Mouse (Mus musculus) heart, embryonic 11.5 days (tissue): ENCODE results near the gene Sept1. TPM values are rescaled to one million over a fixed set of nuclear protein-coding genes. Genes with fewer than 3 reads are reported as not detected.

Source experiments
- ATAC-seq: fragments of 200-750 bp; cut with Nextera tagmentation; replicated peaks from 2 replicates; pipeline ENCODE4 v1.8.0; 2017; ENCODE audit warnings: moderate library complexity; ENCODE audit not compliant: insufficient number of reproducible peaks, low FRiP score, low TSS enrichment
- H3K27ac ChIP-seq: fragments of 300-500 bp; sonication (generic); 2 replicates; pipeline ENCODE4 v1.5.1; 2014; ENCODE audit warnings: mild to moderate bottlenecking, low read depth, low read length
- H3K27me3 ChIP-seq: fragments of 300-500 bp; sonication (generic); 2 replicates; pipeline ENCODE4 v1.6.1; 2014; ENCODE audit warnings: mild to moderate bottlenecking, low read length, mixed read lengths; ENCODE audit not compliant: control insufficient read depth, insufficient read depth
- H3K36me3 ChIP-seq: fragments of 300-500 bp; sonication (generic); 2 replicates; pipeline ENCODE4 v1.6.1; 2014; ENCODE audit warnings: mild to moderate bottlenecking, low read length, moderate library complexity, mixed read lengths; ENCODE audit not compliant: control insufficient read depth, insufficient read depth
- H3K4me1 ChIP-seq: fragments of 300-500 bp; sonication (generic); 2 replicates; pipeline ENCODE4 v1.6.1; 2014; ENCODE audit warnings: low read length; ENCODE audit not compliant: control insufficient read depth, insufficient read depth
- H3K4me2 ChIP-seq: fragments of 300-500 bp; sonication (generic); 2 replicates; pipeline ENCODE4 v1.6.1; 2014; ENCODE audit warnings: mild to moderate bottlenecking, moderate library complexity
- H3K4me3 ChIP-seq: fragments of 300-500 bp; sonication (generic); 2 replicates; pipeline ENCODE4 v1.5.1; 2014; ENCODE audit warnings: low read depth, low read length
- H3K9ac ChIP-seq: fragments of 300-500 bp; sonication (generic); 2 replicates; pipeline ENCODE4 v1.6.1; 2014; ENCODE audit warnings: mild to moderate bottlenecking, low read depth, low read length, moderate library complexity
- H3K9me3 ChIP-seq: fragments of 300-500 bp; sonication (generic); replicated peaks from 2 replicates; pipeline ENCODE4 v1.6.1; 2016; ENCODE audit warnings: low read length; ENCODE audit not compliant: control insufficient read depth
- WGBS: fragments of 180-500 bp; shearing (Covaris S2); extraction: QIAGEN DNeasy Blood & Tissue Kit; methylation state at CpG from one replicate; pipeline ENCODE4 v1.1.7; 2014; ENCODE audit not compliant: insufficient replicate concordance; 5-methylcytosine and 5-hydroxymethylcytosine counted together
- polyA plus RNA-seq: library from polyadenylated mRNA; unstranded; fragments of >200 nt; fragmentation: Nextera tagmentation; extraction: Ambion mirVana; gene quantifications from 2 replicates; pipeline ENCODE4 v1.2.1, GENCODE M21; 2014

The Sept1 gene
- polyA plus RNA-seq, 1 experiment from 2014 or later, result 23.1 TPM

- Histone ChIP-seq H3K9ac (no peak overlapping the region), H3K4me1 (0 out of 2 replicates have a peak, but pooled peaks cover 4% of the 10 kb centered on the region), H3K9me3 (no peaks in the 10 kb centered on the region), H3K4me3 (no peak overlapping the region), H3K27me3 (no peaks in the 10 kb centered on the region), H3K36me3 (no peaks in the 10 kb centered on the region), H3K27ac (0 out of 2 replicates have a peak overlapping the region, but pooled peaks have one; percentile 50), H3K4me2 (no peak overlapping the region)
- WGBS, result 65% methylated on average over 11 of the region's 11 CpGs
- peak; percentile 60; the same call in 1 of the 2 replicates for ATAC-seq
Measured at GRCm38 (mm10) chr7:127225147-127225995, 7.6 kb downstream of the Sept1 start.

GRCm38 (mm10) chr7:127224616-127225015 is 8.3 kb downstream of the Sept1 start:
- H3K27ac ChIP-seq, result no peak overlapping the region
- no peak overlapping the region for H3K4me3 ChIP-seq
- H3K36me3 ChIP-seq, result no peaks in the 10 kb centered on the region
- no peaks in the 10 kb centered on the region for H3K27me3 ChIP-seq
- no peak overlapping the region for H3K9ac ChIP-seq
- 89% methylated on average over 6 of the region's 6 CpGs for WGBS
- H3K9me3 ChIP-seq, result no peaks in the 10 kb centered on the region
- no peaks in the 10 kb centered on the region for H3K4me1 ChIP-seq
- no peak overlapping the region for H3K4me2 ChIP-seq
- no peak for ATAC-seq

- Histone ChIP-seq H3K4me1 (no peaks in the 10 kb centered on the region), H3K27me3 (no peaks in the 10 kb centered on the region), H3K27ac (no peak overlapping the region), H3K4me2 (no peak overlapping the region), H3K9me3 (no peaks in the 10 kb centered on the region), H3K9ac (no peak overlapping the region), H3K36me3 (no peaks in the 10 kb centered on the region), H3K4me3 (no peak overlapping the region)
- 81% methylated on average over 6 of the region's 6 CpGs for WGBS
- ATAC-seq, result no peak
Measured at GRCm38 (mm10) chr7:127223515-127224478, 9.1 kb downstream of the Sept1 start.

GRCm38 (mm10) chr7:127223106-127223505 is 9.8 kb downstream of the Sept1 start:
- Histone ChIP-seq H3K36me3 (no peaks in the 10 kb centered on the region), H3K27ac (no peak overlapping the region), H3K4me3 (no peak overlapping the region), H3K27me3 (no peaks in the 10 kb centered on the region), H3K9ac (no peak overlapping the region), H3K4me2 (no peak overlapping the region), H3K4me1 (no peaks in the 10 kb centered on the region), H3K9me3 (no peaks in the 10 kb centered on the region)
- no peak for ATAC-seq
- 89% methylated on average over 3 of the region's 3 CpGs for WGBS

- peaks cover 11% of the 10 kb centered on the region for H3K4me1 ChIP-seq
- 74% methylated on average over 6 of the region's 6 CpGs for WGBS
- no peak overlapping the region for H3K27ac ChIP-seq
- no peaks in the 10 kb centered on the region for H3K9me3 ChIP-seq
- H3K4me2 ChIP-seq, result no peak overlapping the region
- H3K4me3 ChIP-seq, result no peak overlapping the region
- no peak for ATAC-seq
- no peak overlapping the region for H3K9ac ChIP-seq
- no peaks in the 10 kb centered on the region for H3K36me3 ChIP-seq
- H3K27me3 ChIP-seq, result no peaks in the 10 kb centered on the region
Measured at GRCm38 (mm10) chr7:127220440-127220839, 12.5 kb downstream of the Sept1 start.

- Histone ChIP-seq H3K4me3 (no peak overlapping the region), H3K4me2 (no peak overlapping the region), H3K4me1 (peaks cover 18% of the 10 kb centered on the region), H3K36me3 (no peaks in the 10 kb centered on the region), H3K27ac (no peak overlapping the region), H3K9me3 (no peaks in the 10 kb centered on the region), H3K9ac (no peak overlapping the region), H3K27me3 (no peaks in the 10 kb centered on the region)
- 82% methylated on average over 4 of the region's 4 CpGs for WGBS
- ATAC-seq, result no peak
Measured at GRCm38 (mm10) chr7:127218670-127219069, 14.3 kb downstream of the Sept1 start.

- peak overlapping the region; percentile 71 for H3K27ac ChIP-seq
- H3K9me3 ChIP-seq, result no peaks in the 10 kb centered on the region
- peaks cover 18% of the 10 kb centered on the region for H3K4me1 ChIP-seq
- no peak; the same call in 1 of the 2 replicates for ATAC-seq
- peak overlapping the region; percentile 40 for H3K4me2 ChIP-seq
- no peaks in the 10 kb centered on the region for H3K27me3 ChIP-seq
- WGBS, result 51% methylated on average over 10 of the region's 10 CpGs
- H3K4me3 ChIP-seq, result no peak overlapping the region
- peak overlapping the region; percentile 54 for H3K9ac ChIP-seq
- H3K36me3 ChIP-seq, result no peaks in the 10 kb centered on the region
Measured at GRCm38 (mm10) chr7:127217901-127218642, 14.9 kb downstream of the Sept1 start.

- H3K27me3 ChIP-seq, result no peaks in the 10 kb centered on the region
- WGBS, result 55% methylated on average over 6 of the region's 6 CpGs
- peak overlapping the region; percentile 40 for H3K4me2 ChIP-seq
- peak overlapping the region; percentile 54 for H3K9ac ChIP-seq
- no peak overlapping the region for H3K4me3 ChIP-seq
- peaks cover 18% of the 10 kb centered on the region for H3K4me1 ChIP-seq
- H3K36me3 ChIP-seq, result no peaks in the 10 kb centered on the region
- no peaks in the 10 kb centered on the region for H3K9me3 ChIP-seq
- no peak for ATAC-seq
- peak overlapping the region; percentile 71 for H3K27ac ChIP-seq
Measured at GRCm38 (mm10) chr7:127217475-127217874, 15.5 kb downstream of the Sept1 start.
